Mouse (Mus musculus) liver, adult 2 months (tissue): ENCODE results near the gene Rufy3. TPM values are rescaled to one million over a fixed set of nuclear protein-coding genes. Genes with fewer than 3 reads are reported as not detected.

ENCODE experiments used
- DNase-seq: peaks from one replicate; pipeline ENCODE4 v3.0.0-alpha.2; 2011; ENCODE audit warnings: low read depth, low spot score; ENCODE audit errors: extremely low read depth
- H3K27ac ChIP-seq: fragments of 200-500 bp; replicated peaks from 2 replicates; pipeline ENCODE4 v1.5.1; 2012; ENCODE audit warnings: low read depth, mild to moderate bottlenecking, control low read depth, inconsistent platforms, low read length; ENCODE audit not compliant: insufficient read depth
- H3K27me3 ChIP-seq: fragments of 200-500 bp; 2 replicates; pipeline ENCODE4 v1.6.1; 2012; ENCODE audit warnings: mild to moderate bottlenecking, moderate library complexity, low read length, inconsistent platforms; ENCODE audit not compliant: control insufficient read depth, insufficient read depth
- H3K36me3 ChIP-seq: fragments of 200-500 bp; 2 replicates; pipeline ENCODE4 v1.6.1; 2012; ENCODE audit warnings: low read length, inconsistent platforms; ENCODE audit not compliant: control insufficient read depth, insufficient read depth
- H3K4me1 ChIP-seq: fragments of 200-500 bp; 2 replicates; pipeline ENCODE4 v1.6.1; 2011; ENCODE audit warnings: low read length; ENCODE audit not compliant: control insufficient read depth, insufficient read depth
- H3K4me3 ChIP-seq: fragments of 200-500 bp; 2 replicates; pipeline ENCODE4 v1.5.1; 2011; ENCODE audit warnings: low read depth, mild to moderate bottlenecking, control low read depth, low read length, moderate library complexity; ENCODE audit not compliant: insufficient read depth
- H3K79me2 ChIP-seq: fragments of 200-500 bp; 2 replicates; pipeline ENCODE4 v1.6.1; 2012; ENCODE audit warnings: inconsistent platforms, mild to moderate bottlenecking, low read length, moderate library complexity; ENCODE audit not compliant: control insufficient read depth, insufficient read depth
- H3K9ac ChIP-seq: fragments of 200-500 bp; 2 replicates; pipeline ENCODE4 v1.6.1; 2012; ENCODE audit warnings: low read depth, mild to moderate bottlenecking, control low read depth, inconsistent platforms, low read length
- CTCF ChIP-seq: fragments of 200-500 bp; IDR thresholded peaks from 2 replicates; pipeline ENCODE4 v1.5.1; 2011; ENCODE audit warnings: low read depth, low read length, control low read depth
- POLR2A ChIP-seq: fragments of 200-500 bp; IDR thresholded peaks from 2 replicates; pipeline ENCODE4 v1.6.1; 2011; ENCODE audit warnings: low read length, control low read depth; ENCODE audit not compliant: insufficient read depth; ENCODE audit errors: extremely low read depth
- WGBS: fragments of 180-500 bp; shearing (Covaris S2); methylation state at CpG from one replicate; pipeline ENCODE4 v1.1.7; 2018; 5-methylcytosine and 5-hydroxymethylcytosine counted together
- polyA plus RNA-seq: library from polyadenylated mRNA; depleted of rRNA; stranded (reverse); fragments of >200 nt; gene quantifications from 2 replicates; pipeline ENCODE4 v1.2.3, GENCODE M21; 2012
- total RNA-seq: library from RNA; depleted of rRNA; stranded (reverse); fragments of >200 nt; gene quantifications from 2 replicates; pipeline ENCODE4 v1.2.3, GENCODE M21; 2014

The Rufy3 gene
- total and polyA plus RNA-seq, 2 experiments: 9.7 to 31.6 TPM

- DNase-seq: no peak
- no peak overlapping the region for H3K4me3 ChIP-seq
- no peaks in the 10 kb centered on the region for H3K27me3 ChIP-seq
- H3K79me2 ChIP-seq: peaks cover 13% of the 10 kb centered on the region
- 0 out of 2 replicates have a peak overlapping the region, but pooled peaks have one; percentile 16 for H3K27ac ChIP-seq
- no peaks in the 10 kb centered on the region for H3K36me3 ChIP-seq
- 53% methylated on average over 5 of the region's 5 CpGs for WGBS
- no peak for TF ChIP-seq POLR2A
- TF ChIP-seq CTCF: no peak
- H3K4me1 ChIP-seq: peaks cover 19% of the 10 kb centered on the region
- H3K9ac ChIP-seq: no peak overlapping the region
Observed at GRCm38 (mm10) chr5:88588481-88588880, 23.6 kb downstream of the Rufy3 start.

GRCm38 (mm10) chr5:88593421-88594172 lies 28.8 kb downstream of the Rufy3 start:
- peaks cover 13% of the 10 kb centered on the region for H3K4me1 ChIP-seq

GRCm38 (mm10) chr5:88594173-88594569 lies 29.3 kb downstream of the Rufy3 start:
- TF ChIP-seq POLR2A (no peak), CTCF (no peak)
- Histone ChIP-seq H3K36me3 (no peaks in the 10 kb centered on the region), H3K27ac (peak overlapping the region; percentile 96), H3K9ac (peak overlapping the region; percentile 85), H3K27me3 (no peaks in the 10 kb centered on the region), H3K4me3 (peak overlapping the region; percentile 62), H3K4me1 (peaks cover 16% of the 10 kb centered on the region), H3K79me2 (peaks cover 27% of the 10 kb centered on the region)
- peak; percentile 70 for DNase-seq
- 24% methylated on average over 7 of the region's 7 CpGs for WGBS

More at GRCm38 (mm10) chr5:88593421-88594172, 28.8 kb downstream of the Rufy3 start:
- H3K36me3 ChIP-seq: no peaks in the 10 kb centered on the region
- H3K9ac ChIP-seq: peak overlapping the region; percentile 85
- H3K4me3 ChIP-seq: peak overlapping the region; percentile 62
- peak; percentile 98 for DNase-seq
- H3K27ac ChIP-seq: peak overlapping the region; percentile 96
- H3K79me2 ChIP-seq: peaks cover 32% of the 10 kb centered on the region
- H3K27me3 ChIP-seq: no peaks in the 10 kb centered on the region
- TF ChIP-seq POLR2A: 0 out of 2 replicates have a peak, but pooled peaks have one; percentile 9
- TF ChIP-seq CTCF: no peak
- 21% methylated on average over 13 of the region's 13 CpGs for WGBS

- peaks cover 32% of the 10 kb centered on the region for H3K79me2 ChIP-seq
- H3K27me3 ChIP-seq: no peaks in the 10 kb centered on the region
- H3K4me1 ChIP-seq: peaks cover 23% of the 10 kb centered on the region
- H3K36me3 ChIP-seq: no peaks in the 10 kb centered on the region
- H3K4me3 ChIP-seq: no peak overlapping the region
- DNase-seq: peak; percentile 88
- H3K27ac ChIP-seq: peak overlapping the region; percentile 96
- WGBS: 23% methylated on average over 5 of the region's 5 CpGs
- H3K9ac ChIP-seq: peak overlapping the region; percentile 33; the same call in 1 of the 2 replicates
- TF ChIP-seq CTCF: no peak
- no peak for TF ChIP-seq POLR2A
Observed at GRCm38 (mm10) chr5:88595537-88596455, 31.0 kb downstream of the Rufy3 start.

- H3K4me3 ChIP-seq: no peak overlapping the region
- peaks cover 28% of the 10 kb centered on the region for H3K4me1 ChIP-seq
- peaks cover 39% of the 10 kb centered on the region; the same call in 1 of the 2 replicates for H3K79me2 ChIP-seq
- WGBS: 92% methylated on average over 6 of the region's 6 CpGs
- TF ChIP-seq POLR2A (no peak), CTCF (no peak)
- no peak for DNase-seq
- H3K9ac ChIP-seq: no peak overlapping the region
- no peaks in the 10 kb centered on the region for H3K27me3 ChIP-seq
- H3K27ac ChIP-seq: no peak overlapping the region
- no peaks in the 10 kb centered on the region; the same call in none of the 2 replicates for H3K36me3 ChIP-seq
Observed at GRCm38 (mm10) chr5:88598961-88599360, 34.1 kb downstream of the Rufy3 start.
